Mouse (Mus musculus) testis, adult 2 months (tissue): ENCODE measurements around the gene Fxn. TPM values are rescaled to one million over a fixed set of nuclear protein-coding genes. Genes with fewer than 3 reads are reported as not detected.

Source experiments
- H3K27ac ChIP-seq: fragments of 200-500 bp; 2 replicates; pipeline ENCODE4 v1.5.1; 2012; ENCODE audit warnings: low read depth, low read length; ENCODE audit not compliant: control insufficient read depth, insufficient read depth
- H3K27me3 ChIP-seq: fragments of 200-500 bp; 2 replicates; pipeline ENCODE4 v1.6.1; 2012; ENCODE audit warnings: mild to moderate bottlenecking, low read length, moderate library complexity; ENCODE audit not compliant: control insufficient read depth, insufficient read depth
- H3K36me3 ChIP-seq: fragments of 200-500 bp; 2 replicates; pipeline ENCODE4 v1.6.1; 2012; ENCODE audit warnings: mild to moderate bottlenecking, low read length; ENCODE audit not compliant: control insufficient read depth, insufficient read depth
- H3K4me1 ChIP-seq: fragments of 200-500 bp; 2 replicates; pipeline ENCODE4 v1.6.1; 2012; ENCODE audit warnings: low read length; ENCODE audit not compliant: control insufficient read depth, insufficient read depth
- H3K4me3 ChIP-seq: fragments of 200-500 bp; 2 replicates; pipeline ENCODE4 v1.5.1; 2012; ENCODE audit warnings: low read depth, mild to moderate bottlenecking, low read length, moderate library complexity, mixed read lengths; ENCODE audit not compliant: control insufficient read depth
- CTCF ChIP-seq: fragments of 200-500 bp; IDR thresholded peaks from 2 replicates; pipeline ENCODE4 v1.5.1; 2012; ENCODE audit warnings: low read depth, mild to moderate bottlenecking, inconsistent platforms, low read length, moderate library complexity; ENCODE audit not compliant: control insufficient read depth, insufficient read depth, insufficient replicate concordance
- POLR2A ChIP-seq: fragments of 200-500 bp; IDR thresholded peaks from 2 replicates; pipeline ENCODE4 v1.6.1; 2012; ENCODE audit warnings: low read depth, mild to moderate bottlenecking, inconsistent platforms, low read length, moderate library complexity; ENCODE audit not compliant: control insufficient read depth
- polyA plus RNA-seq: library from polyadenylated mRNA; depleted of rRNA; stranded (reverse); fragments of >200 nt; gene quantifications from 2 replicates; pipeline ENCODE4 v1.2.3, GENCODE M21; 2012

Gene Fxn
- polyA plus RNA-seq, 1 experiment, result 5.1 TPM

DNA sequence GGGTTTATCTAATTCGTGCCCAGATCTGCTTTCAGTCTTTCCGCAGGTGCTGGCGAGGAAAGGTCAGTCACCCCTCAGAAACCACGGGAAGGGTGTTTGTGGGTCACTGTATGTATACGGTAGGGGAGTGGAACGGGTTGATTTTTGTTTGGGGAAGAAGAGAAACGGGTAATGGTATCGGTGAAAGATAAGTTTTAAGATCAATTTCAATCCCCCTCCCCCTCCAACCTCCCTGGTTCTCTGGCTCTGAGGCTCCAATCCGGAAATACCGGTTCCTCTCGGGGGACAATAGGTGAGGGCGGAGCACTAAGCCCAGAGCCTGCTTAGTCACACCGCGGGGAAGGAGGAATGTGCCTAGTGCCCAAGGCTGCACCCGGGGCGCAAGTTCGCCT is 55.1 kb downstream of the Fxn start:
- Histone ChIP-seq H3K36me3 (no peaks in the 10 kb centered on the region), H3K27ac (no peak overlapping the region), H3K4me3 (peak overlapping the region; percentile 78), H3K27me3 (no peaks in the 10 kb centered on the region), H3K4me1 (peaks cover 8% of the 10 kb centered on the region)
- TF ChIP-seq POLR2A, result no peak
- TF ChIP-seq CTCF, result no peak

DNA sequence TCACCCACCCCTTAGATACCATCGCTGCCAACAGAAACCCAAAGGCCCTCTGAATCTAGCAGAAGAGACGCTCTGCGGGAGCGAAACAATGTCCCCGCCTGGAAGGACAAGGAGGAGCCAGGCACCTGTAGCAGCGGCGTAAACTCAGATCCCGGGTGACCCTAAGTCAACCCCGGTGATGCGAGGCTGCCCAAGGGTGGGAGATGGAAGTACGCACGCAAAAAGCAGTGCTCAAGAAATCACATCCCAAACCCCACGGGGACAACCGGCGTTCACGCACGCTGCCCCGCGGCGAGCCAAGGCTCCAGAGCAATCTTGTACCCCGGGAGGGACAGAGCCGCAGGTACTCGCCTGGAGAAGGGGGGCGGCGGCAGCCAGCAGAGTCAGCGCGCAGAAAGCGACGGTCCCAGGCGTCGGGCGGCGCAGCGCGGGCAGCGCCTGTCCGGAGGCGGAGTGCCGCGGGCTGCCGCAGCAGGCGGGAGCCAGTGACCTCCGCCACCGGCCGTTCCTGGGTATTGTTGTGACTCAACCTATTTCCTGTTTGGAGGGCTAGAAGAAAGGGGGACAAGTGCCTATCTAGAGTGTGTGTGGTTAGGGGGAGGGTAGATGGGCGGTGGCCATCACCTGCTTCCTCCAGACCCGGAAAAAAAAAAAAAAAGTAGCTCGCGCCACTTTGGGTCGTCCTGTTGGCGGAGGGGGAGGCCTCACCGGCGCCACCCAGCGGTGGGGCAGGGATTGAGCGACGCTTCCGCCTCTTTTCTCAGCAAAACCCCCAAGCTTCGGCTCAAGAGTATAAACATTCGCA is 55.7 kb downstream of the Fxn start, which contains the start of gene Tjp2:
Gene Tjp2, minus strand, starts transcription at position 531 of the 805 bp plus-strand sequence.
- no peak for TF ChIP-seq POLR2A
- TF ChIP-seq CTCF, result peak; percentile 64
- no peaks in the 10 kb centered on the region for H3K36me3 ChIP-seq
- H3K27ac ChIP-seq, result peak within 1 kb of the TSS; percentile 22; the same call in 1 of the 2 replicates
- no peaks in the 10 kb centered on the region for H3K27me3 ChIP-seq
- H3K4me3 ChIP-seq, result peak within 1 kb of the TSS; percentile 78
- peaks cover 8% of the 10 kb centered on the region for H3K4me1 ChIP-seq

DNA sequence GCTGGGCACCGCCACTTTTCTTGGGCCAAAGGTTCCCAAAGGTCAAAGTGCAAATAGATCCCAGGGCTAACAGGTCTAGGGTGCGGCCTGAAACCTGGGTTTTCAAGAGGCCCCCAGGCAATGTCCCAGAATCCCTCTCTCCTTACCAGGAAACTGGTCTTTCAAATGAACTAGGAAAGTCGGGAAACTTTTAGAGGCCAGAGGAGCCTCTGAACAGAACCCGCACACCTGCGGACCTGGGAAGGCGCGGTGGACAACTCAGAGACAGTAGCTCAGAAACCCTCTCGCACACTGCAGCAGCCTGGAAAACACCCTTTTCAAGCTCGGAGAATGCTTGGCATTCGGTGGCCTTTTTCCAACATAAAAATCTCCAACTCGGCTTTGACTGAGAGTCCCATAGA is 56.6 kb downstream of the Fxn start:
- no peak overlapping the region for H3K27ac ChIP-seq
- no peaks in the 10 kb centered on the region for H3K36me3 ChIP-seq
- H3K4me3 ChIP-seq, result peak overlapping the region; percentile 78
- no peaks in the 10 kb centered on the region for H3K27me3 ChIP-seq
- H3K4me1 ChIP-seq, result peaks cover 8% of the 10 kb centered on the region
- TF ChIP-seq CTCF (no peak), POLR2A (no peak)

DNA sequence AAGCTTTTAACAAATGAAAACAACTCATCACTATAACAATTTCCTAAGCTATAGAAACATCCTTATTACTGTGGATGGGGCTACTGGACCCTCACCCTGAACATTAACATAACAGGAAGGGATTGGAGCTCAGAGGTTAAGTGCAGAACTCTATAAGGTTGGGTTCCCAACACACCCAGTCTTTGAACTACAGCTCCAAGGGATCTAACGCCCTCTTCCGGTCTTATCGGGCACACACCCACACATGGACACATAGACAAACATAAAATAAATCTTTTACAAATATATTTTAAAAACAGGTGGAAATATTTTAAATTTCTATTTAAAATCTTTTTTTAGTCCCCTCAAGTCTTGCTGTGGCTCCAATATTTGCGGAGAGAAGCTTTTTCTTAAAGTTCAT is 59.0 kb downstream of the Fxn start:
- Histone ChIP-seq H3K36me3 (no peaks in the 10 kb centered on the region), H3K27ac (no peak overlapping the region), H3K4me3 (no peak overlapping the region), H3K27me3 (no peaks in the 10 kb centered on the region), H3K4me1 (peaks cover 8% of the 10 kb centered on the region)
- no peak for TF ChIP-seq POLR2A

DNA sequence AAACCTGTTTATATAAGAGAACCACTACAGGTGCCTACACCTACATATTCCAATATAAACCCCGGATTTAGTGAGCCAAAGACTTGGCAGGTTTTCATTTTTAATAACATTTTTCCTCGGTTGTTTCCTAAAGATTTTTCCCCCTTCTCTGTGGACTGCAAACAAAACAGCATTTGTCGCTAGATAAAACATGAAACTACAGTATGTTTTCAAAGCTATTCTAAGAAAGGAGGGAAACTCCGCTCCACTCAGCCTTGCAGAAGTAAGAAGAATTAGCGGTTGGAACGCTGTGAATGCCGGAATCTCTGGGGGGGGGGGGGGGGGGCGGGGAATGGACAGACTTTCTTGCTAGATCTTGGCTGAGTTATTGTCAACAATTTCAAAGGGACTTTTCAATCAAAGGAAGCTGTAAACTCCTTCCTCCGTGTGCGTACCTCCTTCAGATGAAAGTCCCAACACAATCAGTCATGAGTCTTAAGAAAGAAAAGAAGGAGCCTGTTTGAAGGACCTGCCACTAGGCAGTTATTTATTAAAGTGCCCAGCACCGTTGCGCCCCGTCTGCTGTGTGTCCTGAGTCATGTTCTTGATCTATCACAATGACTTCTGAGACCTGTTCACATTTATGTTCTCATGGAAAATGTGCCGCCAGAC is 59.5 kb downstream of the Fxn start:
- H3K27me3 ChIP-seq, result no peaks in the 10 kb centered on the region
- H3K4me1 ChIP-seq, result peaks cover 11% of the 10 kb centered on the region
- H3K4me3 ChIP-seq, result no peak overlapping the region
- no peak for TF ChIP-seq POLR2A
- no peak for TF ChIP-seq CTCF
- H3K27ac ChIP-seq, result no peak overlapping the region
- H3K36me3 ChIP-seq, result no peaks in the 10 kb centered on the region

DNA sequence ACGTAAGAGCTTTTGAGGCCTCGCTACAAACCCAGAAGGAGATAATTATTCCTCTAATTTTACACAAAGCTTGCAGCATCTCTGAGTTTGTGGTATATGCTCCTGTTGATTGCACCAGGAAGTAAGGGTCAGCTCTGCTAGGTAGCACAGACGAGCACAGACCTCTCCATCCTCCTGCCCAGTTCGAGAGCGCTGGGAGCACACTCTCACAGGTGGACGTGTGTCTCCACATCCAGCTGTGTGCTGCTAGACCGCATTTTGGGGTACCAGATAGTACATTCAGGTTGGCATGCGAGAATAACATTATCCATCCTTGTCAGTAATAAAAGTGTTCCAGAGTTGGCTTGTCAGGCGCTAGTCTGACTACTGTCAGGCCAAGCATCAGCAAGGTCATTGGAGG is 61.4 kb downstream of the Fxn start:
- no peaks in the 10 kb centered on the region for H3K27me3 ChIP-seq
- no peaks in the 10 kb centered on the region for H3K36me3 ChIP-seq
- no peak overlapping the region for H3K27ac ChIP-seq
- no peak overlapping the region for H3K4me3 ChIP-seq
- peaks cover 5% of the 10 kb centered on the region for H3K4me1 ChIP-seq
- TF ChIP-seq CTCF (no peak), POLR2A (no peak)

DNA sequence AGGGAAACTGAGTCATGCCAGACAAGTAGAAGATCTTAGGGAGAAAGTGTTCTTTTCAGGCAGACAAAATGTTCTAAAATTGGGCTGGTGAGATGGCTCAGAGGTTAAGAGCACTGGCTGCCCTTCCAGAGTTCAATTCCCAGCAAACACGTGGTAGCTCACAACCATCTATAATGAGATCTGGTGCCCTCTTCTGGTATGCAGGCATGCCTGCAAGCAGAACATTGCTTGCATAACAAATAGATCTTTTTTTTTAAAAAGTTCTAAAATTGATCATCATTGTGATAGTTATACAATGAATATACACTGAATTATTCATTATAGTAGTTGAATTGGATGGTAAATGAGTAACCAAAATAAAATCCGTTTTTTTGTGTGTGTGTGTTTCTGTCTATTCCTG is 62.1 kb downstream of the Fxn start:
- H3K4me3 ChIP-seq, result no peak overlapping the region
- TF ChIP-seq POLR2A (no peak), CTCF (no peak)
- H3K4me1 ChIP-seq, result peaks cover 5% of the 10 kb centered on the region
- no peaks in the 10 kb centered on the region for H3K36me3 ChIP-seq
- H3K27me3 ChIP-seq, result no peaks in the 10 kb centered on the region
- no peak overlapping the region for H3K27ac ChIP-seq

DNA sequence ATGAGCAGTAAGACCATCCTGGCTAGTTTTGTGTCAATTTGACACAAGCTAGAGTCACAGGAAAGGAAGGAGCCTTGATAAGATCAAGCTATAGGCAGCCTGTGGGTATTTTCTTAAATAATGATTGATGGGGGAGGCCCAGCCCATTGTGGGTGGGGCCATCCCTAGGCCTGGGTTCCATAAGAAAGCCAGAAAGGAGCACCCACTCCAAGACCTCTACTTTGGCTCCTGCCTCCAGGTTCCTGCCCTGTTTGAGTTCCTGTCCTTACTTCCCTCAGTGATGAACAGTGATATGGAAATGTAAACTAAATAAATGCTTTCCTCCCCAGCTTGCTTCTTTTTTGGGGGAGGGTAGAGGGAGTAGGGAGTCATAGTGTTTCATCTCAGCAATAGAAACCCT is 62.6 kb downstream of the Fxn start:
- Histone ChIP-seq H3K36me3 (no peaks in the 10 kb centered on the region), H3K4me1 (peaks cover 5% of the 10 kb centered on the region), H3K27ac (no peak overlapping the region), H3K27me3 (no peaks in the 10 kb centered on the region), H3K4me3 (no peak overlapping the region)
- TF ChIP-seq CTCF, result no peak
- no peak for TF ChIP-seq POLR2A
